Mouse (Mus musculus) midbrain, embryonic 16.5 days (tissue): ENCODE results near the gene Asic1. TPM values are rescaled to one million over a fixed set of nuclear protein-coding genes. Genes with fewer than 3 reads are reported as not detected.

Experiments
- ATAC-seq: fragments of 200-750 bp; cut with Nextera tagmentation; 2 replicates; pipeline ENCODE4 v1.8.0; 2017; ENCODE audit warnings: moderate TSS enrichment
- H3K27ac ChIP-seq: fragments of 300-500 bp; sonication (generic); 2 replicates; pipeline ENCODE4 v1.5.1; 2014; ENCODE audit warnings: mild to moderate bottlenecking, low read length, mixed read lengths
- H3K27me3 ChIP-seq: fragments of 300-500 bp; sonication (generic); 2 replicates; pipeline ENCODE4 v1.6.1; 2014; ENCODE audit warnings: low read depth, low read length, mixed read lengths; ENCODE audit not compliant: control insufficient read depth, insufficient read depth
- H3K36me3 ChIP-seq: fragments of 300-500 bp; sonication (generic); 2 replicates; pipeline ENCODE4 v1.6.1; 2014; ENCODE audit warnings: mild to moderate bottlenecking, low read length, moderate library complexity, mixed read lengths; ENCODE audit not compliant: control insufficient read depth, insufficient read depth
- H3K4me1 ChIP-seq: fragments of 300-500 bp; sonication (generic); 2 replicates; pipeline ENCODE4 v1.6.1; 2014; ENCODE audit warnings: mild to moderate bottlenecking, low read length, mixed read lengths; ENCODE audit not compliant: control insufficient read depth, insufficient read depth
- H3K4me2 ChIP-seq: fragments of 300-500 bp; sonication (generic); 2 replicates; pipeline ENCODE4 v1.6.1; 2014; ENCODE audit warnings: mild to moderate bottlenecking, low read length, mixed read lengths
- H3K4me3 ChIP-seq: fragments of 300-500 bp; sonication (generic); 2 replicates; pipeline ENCODE4 v1.5.1; 2014; ENCODE audit warnings: low read depth, mild to moderate bottlenecking, low read length, moderate library complexity, mixed read lengths
- H3K9ac ChIP-seq: fragments of 300-500 bp; sonication (generic); 2 replicates; pipeline ENCODE4 v1.6.1; 2014; ENCODE audit warnings: low read depth, low read length, mixed read lengths
- H3K9me3 ChIP-seq: fragments of 300-500 bp; sonication (generic); replicated peaks from 2 replicates; pipeline ENCODE4 v1.6.1; 2014; ENCODE audit warnings: mild to moderate bottlenecking, low read length, mixed read lengths; ENCODE audit not compliant: control insufficient read depth, poor library complexity, severe bottlenecking
- WGBS: fragments of 180-500 bp; shearing (Covaris S2); extraction: QIAGEN DNeasy Blood & Tissue Kit; methylation state at CpG from one replicate; pipeline ENCODE4 v1.1.7; 2014; 5-methylcytosine and 5-hydroxymethylcytosine counted together
- polyA plus RNA-seq: library from polyadenylated mRNA; unstranded; fragments of >200 nt; fragmentation: Nextera tagmentation; extraction: Ambion mirVana; gene quantifications from 2 replicates; pipeline ENCODE4 v1.2.1, GENCODE M21; 2015

Gene Asic1
- polyA plus RNA-seq, 1 experiment from 2014 or later, result 53.9 TPM

DNA sequence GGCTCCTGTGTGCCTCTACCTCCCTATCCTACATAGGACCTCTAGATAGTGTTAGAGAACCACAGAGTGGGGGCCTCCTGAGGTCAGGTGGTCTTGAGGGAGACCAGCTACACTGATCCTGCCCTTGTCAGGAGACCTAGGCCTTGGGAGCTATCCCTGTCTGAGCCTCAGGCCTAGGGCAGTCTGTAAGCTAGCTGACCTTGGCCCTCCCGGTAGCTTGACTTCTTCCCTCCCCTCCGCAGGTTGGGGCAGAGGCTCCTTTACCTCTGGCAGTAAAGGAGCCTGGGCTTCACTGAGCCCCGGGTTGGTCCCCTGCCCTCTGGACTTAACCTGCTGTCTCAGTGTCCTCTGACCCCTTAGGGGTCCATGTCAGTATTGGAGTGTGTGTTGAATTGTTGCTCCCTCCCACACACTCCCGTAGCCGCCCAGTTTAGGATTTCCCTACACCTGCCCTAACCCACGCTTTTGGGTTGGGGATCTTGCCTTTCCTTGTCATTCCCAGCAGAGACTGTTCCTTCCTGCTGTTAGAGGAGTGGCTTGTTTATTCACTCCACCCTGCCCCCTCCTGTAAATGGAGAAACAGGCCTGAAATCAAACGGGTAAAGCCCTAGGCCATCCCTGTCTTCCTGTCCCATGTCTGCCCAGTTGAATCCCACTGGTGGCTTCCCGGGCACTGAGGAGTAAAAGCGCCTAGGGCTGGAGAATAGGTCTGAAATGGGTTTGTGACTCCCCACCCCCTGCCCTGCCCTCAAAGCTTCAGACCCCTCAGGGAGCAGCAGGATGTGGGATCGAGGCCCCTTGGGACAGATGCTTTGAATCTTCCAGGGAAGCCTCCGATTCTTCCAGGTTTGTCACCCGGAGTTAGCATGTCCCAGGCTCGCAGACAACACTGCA, 42.7 kb downstream of the Asic1 start:
- no peak for ATAC-seq
- Histone ChIP-seq H3K36me3 (peaks cover 47% of the 10 kb centered on the region), H3K4me3 (no peak overlapping the region), H3K4me2 (no peak overlapping the region), H3K27me3 (no peaks in the 10 kb centered on the region), H3K9ac (no peak overlapping the region), H3K4me1 (peaks cover 6% of the 10 kb centered on the region; the same call in 1 of the 2 replicates), H3K27ac (no peak overlapping the region; the same call in 1 of the 2 replicates), H3K9me3 (no peaks in the 10 kb centered on the region)
- WGBS, result 74% methylated on average over 13 of the region's 13 CpGs

DNA sequence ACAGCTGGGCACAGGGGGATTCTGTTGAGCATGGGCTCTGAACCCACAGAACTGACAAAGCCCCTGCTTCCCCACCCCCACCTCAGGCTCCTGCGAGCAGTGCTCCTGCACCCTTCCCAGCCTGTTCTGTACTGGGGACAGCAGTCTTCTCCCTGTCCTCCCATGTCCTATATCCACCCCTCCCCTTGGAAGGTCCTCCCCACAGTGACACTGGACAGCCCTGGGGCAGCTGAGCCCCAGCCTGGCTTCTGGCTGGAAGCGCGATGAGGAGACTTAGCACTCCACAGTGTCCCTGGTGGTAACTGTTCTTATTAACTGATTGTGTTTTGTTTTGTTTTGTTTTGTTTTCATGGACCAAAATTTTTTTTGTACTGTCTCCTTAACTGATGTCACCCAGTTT, 43.4 kb downstream of the Asic1 start:
- H3K27ac ChIP-seq, result no peak overlapping the region; the same call in 1 of the 2 replicates
- ATAC-seq, result no peak
- peaks cover 42% of the 10 kb centered on the region for H3K36me3 ChIP-seq
- no peaks in the 10 kb centered on the region for H3K9me3 ChIP-seq
- peaks cover 6% of the 10 kb centered on the region; the same call in 1 of the 2 replicates for H3K4me1 ChIP-seq
- H3K9ac ChIP-seq, result no peak overlapping the region
- no peak overlapping the region for H3K4me2 ChIP-seq
- WGBS, result 77% methylated on average over 3 of the region's 3 CpGs
- no peaks in the 10 kb centered on the region for H3K27me3 ChIP-seq
- H3K4me3 ChIP-seq, result no peak overlapping the region

DNA sequence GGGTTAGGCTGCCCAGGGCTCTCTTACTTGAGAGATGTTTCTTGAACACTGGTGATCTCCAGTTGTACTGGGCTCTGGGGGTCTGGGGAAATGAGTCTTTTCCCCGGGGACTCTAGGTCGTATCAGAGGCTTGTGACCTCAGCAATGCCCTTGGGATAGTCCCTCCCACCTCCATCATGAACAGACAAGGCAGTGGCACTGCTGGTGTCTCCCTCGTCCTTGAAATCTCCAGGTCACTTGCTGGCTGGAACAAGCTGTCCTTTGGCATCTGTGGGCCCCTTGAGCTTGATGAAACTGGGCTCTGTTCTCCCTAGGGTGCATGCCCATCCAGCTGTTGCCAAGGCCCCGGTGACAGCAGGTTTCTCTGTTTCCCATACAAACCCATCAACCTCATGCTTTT, 44.0 kb downstream of the Asic1 start:
- peaks cover 37% of the 10 kb centered on the region for H3K36me3 ChIP-seq
- 75% methylated on average over 4 of the region's 4 CpGs for WGBS
- no peaks in the 10 kb centered on the region for H3K9me3 ChIP-seq
- H3K4me3 ChIP-seq, result no peak overlapping the region
- H3K27me3 ChIP-seq, result no peaks in the 10 kb centered on the region
- no peak overlapping the region for H3K4me2 ChIP-seq
- H3K27ac ChIP-seq, result peak overlapping the region; percentile 34; the same call in 1 of the 2 replicates
- no peak for ATAC-seq
- H3K9ac ChIP-seq, result no peak overlapping the region
- peaks cover 6% of the 10 kb centered on the region; the same call in 1 of the 2 replicates for H3K4me1 ChIP-seq

DNA sequence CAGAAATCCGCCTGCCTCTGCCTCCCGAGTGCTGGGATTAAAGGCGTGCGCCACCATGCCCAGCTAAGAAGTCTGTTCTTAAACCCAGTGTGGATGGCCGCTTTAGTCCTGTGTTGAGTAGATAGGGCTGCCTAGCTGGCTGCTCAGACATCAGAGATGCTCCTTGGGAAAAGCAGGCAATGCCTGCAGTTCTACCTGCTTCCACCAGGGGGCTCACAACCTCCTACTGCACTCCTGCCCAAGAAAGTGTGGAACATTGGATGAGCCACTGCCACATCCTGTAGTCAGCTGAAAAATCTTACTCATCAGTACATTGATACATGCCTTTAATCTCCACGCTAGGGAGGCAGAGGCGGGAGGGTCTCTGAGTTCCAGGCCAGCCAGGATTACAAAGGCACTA, 44.7 kb downstream of the Asic1 start:
- 39% methylated on average over 7 of the region's 7 CpGs for WGBS
- no peak overlapping the region for H3K4me2 ChIP-seq
- peaks cover 32% of the 10 kb centered on the region for H3K36me3 ChIP-seq
- no peaks in the 10 kb centered on the region for H3K9me3 ChIP-seq
- no peaks in the 10 kb centered on the region for H3K27me3 ChIP-seq
- peak; percentile 57 for ATAC-seq
- H3K9ac ChIP-seq, result no peak overlapping the region
- H3K4me3 ChIP-seq, result no peak overlapping the region
- peaks cover 6% of the 10 kb centered on the region; the same call in 1 of the 2 replicates for H3K4me1 ChIP-seq
- peak overlapping the region; percentile 69 for H3K27ac ChIP-seq

DNA sequence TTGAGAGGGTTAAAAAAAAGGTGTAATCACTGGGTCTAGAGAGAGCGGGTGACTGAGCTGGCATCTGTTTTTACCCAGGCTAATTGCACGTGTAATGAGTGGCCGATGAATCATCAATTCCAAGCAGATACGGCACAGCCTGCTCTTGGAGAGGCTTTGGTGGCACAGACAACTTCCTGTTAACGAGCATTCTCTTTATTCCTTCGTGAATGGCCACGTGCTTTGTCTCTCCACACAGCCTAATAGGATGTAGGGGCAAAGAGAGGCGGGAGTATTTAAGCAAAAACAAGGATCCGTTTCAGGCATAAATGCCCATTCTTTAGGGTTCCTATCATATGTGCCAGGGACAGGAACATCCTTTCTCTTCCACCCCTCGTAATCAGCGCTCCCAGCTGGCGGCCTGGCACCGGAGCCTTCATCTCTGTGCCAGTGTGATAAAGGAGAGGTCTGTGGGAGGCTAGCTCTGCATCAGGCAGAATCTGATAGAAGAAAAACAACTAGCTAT, 45.2 kb downstream of the Asic1 start:
- peak overlapping the region; percentile 69 for H3K27ac ChIP-seq
- no peak overlapping the region for H3K9ac ChIP-seq
- WGBS, result 58% methylated on average over 13 of the region's 13 CpGs
- no peaks in the 10 kb centered on the region for H3K9me3 ChIP-seq
- H3K4me2 ChIP-seq, result no peak overlapping the region
- no peaks in the 10 kb centered on the region for H3K27me3 ChIP-seq
- peaks cover 28% of the 10 kb centered on the region for H3K36me3 ChIP-seq
- H3K4me1 ChIP-seq, result peaks cover 6% of the 10 kb centered on the region; the same call in 1 of the 2 replicates
- ATAC-seq, result peak; percentile 34; the same call in 1 of the 2 replicates
- H3K4me3 ChIP-seq, result no peak overlapping the region

DNA sequence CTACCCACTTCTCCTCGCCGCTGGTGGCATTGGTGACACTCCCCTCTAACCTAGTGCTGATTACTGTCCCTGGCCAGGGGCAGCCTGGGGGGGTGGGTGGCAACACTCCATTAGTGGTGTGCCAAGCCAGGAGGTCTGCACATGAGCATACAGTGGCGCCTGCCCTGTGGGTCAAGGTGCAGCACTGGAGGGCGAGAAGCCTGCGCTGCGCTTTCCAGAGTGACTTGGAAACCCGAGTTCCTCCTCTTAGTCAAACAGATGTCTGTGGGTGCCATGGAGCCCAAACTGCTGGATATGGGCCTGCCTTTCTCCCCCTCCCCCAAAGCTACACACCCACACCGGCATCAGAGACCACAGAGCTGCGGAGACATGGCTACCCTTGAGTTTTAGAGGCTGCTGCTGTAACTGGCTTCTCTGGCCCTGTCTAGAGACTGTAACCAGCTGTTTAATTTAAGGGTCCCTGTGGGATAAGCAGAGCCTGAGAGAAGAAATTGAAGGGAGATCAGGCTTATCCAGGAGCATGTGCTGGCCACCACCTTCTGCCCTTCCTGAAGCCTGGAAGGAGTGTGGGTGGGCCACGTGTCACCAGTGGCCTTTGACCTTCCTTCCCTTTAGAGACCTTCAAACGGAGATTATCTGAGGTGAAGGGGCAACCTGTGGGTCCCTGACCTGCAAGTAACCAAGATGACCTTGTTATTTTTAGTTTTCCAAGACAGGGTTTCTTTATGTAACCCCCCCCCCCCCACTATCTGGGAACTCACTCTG, 46.0 kb downstream of the Asic1 start:
- H3K27ac ChIP-seq, result peak overlapping the region; percentile 69
- peaks cover 25% of the 10 kb centered on the region for H3K36me3 ChIP-seq
- H3K9me3 ChIP-seq, result no peaks in the 10 kb centered on the region
- WGBS, result 71% methylated on average over 11 of the region's 11 CpGs
- no peaks in the 10 kb centered on the region for H3K27me3 ChIP-seq
- H3K4me1 ChIP-seq, result peaks cover 6% of the 10 kb centered on the region; the same call in 1 of the 2 replicates
- ATAC-seq, result no peak
- no peak overlapping the region for H3K9ac ChIP-seq
- H3K4me3 ChIP-seq, result no peak overlapping the region
- H3K4me2 ChIP-seq, result no peak overlapping the region

DNA sequence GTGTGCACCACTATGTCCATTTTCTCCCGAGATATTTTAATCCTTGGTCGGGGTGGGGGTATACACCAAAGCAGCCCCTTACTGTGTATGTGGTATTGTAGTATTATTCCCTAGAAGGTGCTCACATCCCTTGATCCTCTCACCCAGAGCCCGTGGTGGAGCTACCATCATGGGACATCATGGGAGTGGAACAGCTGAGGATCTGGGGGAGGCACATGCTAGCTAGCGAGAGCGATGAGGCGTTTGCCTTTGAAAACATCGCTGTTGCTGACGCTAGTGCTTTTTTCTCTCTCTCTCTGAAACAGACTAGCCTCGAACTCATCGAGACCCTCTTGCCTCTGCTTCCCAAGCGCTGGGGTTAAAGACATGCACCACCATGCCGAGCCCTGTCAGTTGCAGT, 46.6 kb downstream of the Asic1 start:
- WGBS, result 90% methylated on average over 12 of the region's 12 CpGs
- Histone ChIP-seq H3K9me3 (no peaks in the 10 kb centered on the region), H3K4me1 (peaks cover 6% of the 10 kb centered on the region; the same call in 1 of the 2 replicates), H3K9ac (no peak overlapping the region), H3K36me3 (peaks cover 20% of the 10 kb centered on the region), H3K4me2 (no peak overlapping the region), H3K4me3 (no peak overlapping the region), H3K27ac (no peak overlapping the region), H3K27me3 (no peaks in the 10 kb centered on the region)
- ATAC-seq, result no peak

DNA sequence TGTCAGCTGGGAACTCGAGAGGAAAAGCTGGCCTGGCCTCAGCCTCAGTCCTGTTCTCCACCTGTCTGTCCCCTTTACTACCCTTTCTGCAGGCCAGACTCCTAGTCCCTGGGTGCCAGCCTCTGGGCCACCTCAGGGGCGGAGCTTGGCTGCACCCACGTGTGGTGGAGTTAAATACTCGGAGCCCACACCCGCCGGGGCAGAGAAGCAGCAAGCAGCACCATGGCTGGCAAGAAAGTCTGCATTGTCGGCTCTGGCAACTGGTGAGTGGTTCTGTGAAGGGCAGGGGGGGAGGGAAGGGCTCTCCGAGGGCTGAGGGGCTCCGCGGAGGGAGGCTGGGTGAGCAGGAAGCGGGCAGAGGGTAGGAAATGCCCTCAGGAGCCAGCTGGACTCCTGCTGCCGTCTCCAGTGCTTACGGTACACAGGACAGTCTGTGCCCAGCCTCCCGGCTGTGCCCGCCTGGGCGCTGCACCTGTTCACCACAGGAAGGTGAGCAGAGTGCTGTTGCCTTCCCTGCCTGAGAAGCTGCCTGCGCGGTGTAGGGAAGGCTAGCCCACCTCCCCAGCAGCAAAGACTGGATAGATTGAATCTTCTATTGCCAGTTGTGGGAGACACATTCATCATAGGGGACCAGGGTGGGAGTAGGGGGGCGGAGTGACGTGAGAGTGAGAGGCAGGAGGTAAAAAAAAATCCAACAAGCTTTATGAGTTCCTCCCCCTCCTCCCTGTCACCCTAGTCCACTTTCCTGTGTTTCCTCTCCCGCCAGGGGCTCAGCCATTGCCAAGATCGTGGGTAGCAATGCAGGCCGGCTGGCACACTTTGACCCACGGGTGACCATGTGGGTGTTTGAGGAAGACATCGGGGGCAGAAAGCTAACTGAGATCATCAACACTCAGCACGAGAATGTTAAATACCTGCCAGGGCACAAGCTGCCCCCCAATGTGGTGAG, 47.5 kb downstream of the Asic1 start, which contains the start of gene Gpd1:
TSS of gene Gpd1 (plus strand) at position 130 of the 949 bp plus-strand sequence.
- Histone ChIP-seq H3K4me1 (peaks cover 6% of the 10 kb centered on the region; the same call in 1 of the 2 replicates), H3K9ac (no peak within 1 kb of the TSS), H3K4me2 (no peak within 1 kb of the TSS), H3K27me3 (no peaks in the 10 kb centered on the region), H3K27ac (0 out of 2 replicates have a peak within 1 kb of the TSS, but pooled peaks have one; percentile 28), H3K4me3 (no peak within 1 kb of the TSS), H3K36me3 (peaks cover 16% of the 10 kb centered on the region), H3K9me3 (no peaks in the 10 kb centered on the region)
- WGBS, result 63% methylated on average over 25 of the region's 26 CpGs
- 0 out of 2 replicates have a peak, but pooled peaks have one; percentile 3 for ATAC-seq
